Mouse (Mus musculus) testis, adult 2 months (tissue): ENCODE measurements around the gene Tmem178b.

Experiments used
- CTCF ChIP-seq: fragments of 200-500 bp; IDR thresholded peaks from 2 replicates; pipeline ENCODE4 v1.5.1; 2012; ENCODE audit warnings: low read depth, mild to moderate bottlenecking, inconsistent platforms, low read length, moderate library complexity; ENCODE audit not compliant: control insufficient read depth, insufficient read depth, insufficient replicate concordance
- POLR2A ChIP-seq: fragments of 200-500 bp; IDR thresholded peaks from 2 replicates; pipeline ENCODE4 v1.6.1; 2012; ENCODE audit warnings: low read depth, mild to moderate bottlenecking, inconsistent platforms, low read length, moderate library complexity; ENCODE audit not compliant: control insufficient read depth

GRCm38 (mm10) chr6:40110729-40111128 lies 237.7 kb downstream of the Tmem178b start:
- TF ChIP-seq CTCF: no peak
- TF ChIP-seq POLR2A: no peak
